Mouse (Mus musculus): ENCODE data around the gene Acadvl. TPM values are rescaled to one million over a fixed set of nuclear protein-coding genes. Genes with fewer than 3 reads are reported as not detected.

Acadvl gene
- polyA plus RNA-seq, 1 experiment from 2014 or later = 61.6 TPM

GRCm38 (mm10) chr11:69966860-69967517, 48.2 kb downstream of the Acadvl start:
- Histone ChIP-seq H3K4me2 (ENCODE audit: low read length) (peak overlapping the region; percentile 43), H3K4me3 (ENCODE audit: low read depth, low read length) (peak overlapping the region; percentile 23; the same call in 1 of the 2 replicates), H3K9me3 (replicated peaks; ENCODE audit: control insufficient read depth, low read length, poor library complexity, severe bottlenecking) (no peaks in the 10 kb centered on the region), H3K36me3 (ENCODE audit: control insufficient read depth, insufficient read depth, low read length) (peaks cover 14% of the 10 kb centered on the region), H3K27ac (ENCODE audit: low read length) (no peak overlapping the region), H3K27me3 (ENCODE audit: control insufficient read depth, insufficient read depth, low read depth, low read length) (peaks cover 51% of the 10 kb centered on the region), H3K4me1 (ENCODE audit: control insufficient read depth, insufficient read depth, low read length) (peaks cover 6% of the 10 kb centered on the region; the same call in 1 of the 2 replicates), H3K9ac (ENCODE audit: low read depth, low read length) (peak overlapping the region; percentile 36)
- 40% methylated on average over 17 of the region's 17 CpGs for WGBS
- no peak for ATAC-seq

GRCm38 (mm10) chr11:69966006-69966859, 49.0 kb downstream of the Acadvl start:
- 2% methylated on average over 56 of the region's 59 CpGs for WGBS
- Histone ChIP-seq H3K4me1 (ENCODE audit: control insufficient read depth, insufficient read depth, low read length) (peaks cover 6% of the 10 kb centered on the region; the same call in 1 of the 2 replicates), H3K4me3 (ENCODE audit: low read depth, low read length) (peak overlapping the region; percentile 23), H3K9me3 (replicated peaks; ENCODE audit: control insufficient read depth, low read length, poor library complexity, severe bottlenecking) (no peaks in the 10 kb centered on the region), H3K4me2 (ENCODE audit: low read length) (peak overlapping the region; percentile 43), H3K36me3 (ENCODE audit: control insufficient read depth, insufficient read depth, low read length) (peaks cover 13% of the 10 kb centered on the region), H3K9ac (ENCODE audit: low read depth, low read length) (peak overlapping the region; percentile 36), H3K27ac (ENCODE audit: low read length) (no peak overlapping the region), H3K27me3 (ENCODE audit: control insufficient read depth, insufficient read depth, low read depth, low read length) (peaks cover 57% of the 10 kb centered on the region)
- peak; percentile 32; the same call in 1 of the 2 replicates for ATAC-seq

GRCm38 (mm10) chr11:69965271-69966005, 49.8 kb downstream of the Acadvl start:
- no peak overlapping the region for H3K4me3 ChIP-seq (ENCODE audit: low read depth, low read length)
- H3K27ac ChIP-seq (ENCODE audit: low read length) = no peak overlapping the region
- peaks cover 6% of the 10 kb centered on the region; the same call in 1 of the 2 replicates for H3K4me1 ChIP-seq (ENCODE audit: control insufficient read depth, insufficient read depth, low read length)
- no peaks in the 10 kb centered on the region for H3K9me3 ChIP-seq (replicated peaks; ENCODE audit: control insufficient read depth, low read length, poor library complexity, severe bottlenecking)
- peaks cover 13% of the 10 kb centered on the region for H3K36me3 ChIP-seq (ENCODE audit: control insufficient read depth, insufficient read depth, low read length)
- 2% methylated on average over 48 of the region's 49 CpGs for WGBS
- H3K27me3 ChIP-seq (ENCODE audit: control insufficient read depth, insufficient read depth, low read depth, low read length) = peaks cover 60% of the 10 kb centered on the region
- H3K9ac ChIP-seq (ENCODE audit: low read depth, low read length) = peak overlapping the region; percentile 28; the same call in 1 of the 2 replicates
- ATAC-seq = no peak
- H3K4me2 ChIP-seq (ENCODE audit: low read length) = peak overlapping the region; percentile 15; the same call in 1 of the 2 replicates

- no peak within 1 kb of the TSS for H3K27ac ChIP-seq (ENCODE audit: low read length)
- H3K9ac ChIP-seq (ENCODE audit: low read depth, low read length) = no peak within 1 kb of the TSS
- no peaks in the 10 kb centered on the region for H3K9me3 ChIP-seq (replicated peaks; ENCODE audit: control insufficient read depth, low read length, poor library complexity, severe bottlenecking)
- ATAC-seq = no peak
- peaks cover 13% of the 10 kb centered on the region for H3K36me3 ChIP-seq (ENCODE audit: control insufficient read depth, insufficient read depth, low read length)
- H3K27me3 ChIP-seq (ENCODE audit: control insufficient read depth, insufficient read depth, low read depth, low read length) = peaks cover 60% of the 10 kb centered on the region
- 10% methylated on average over 24 of the region's 24 CpGs for WGBS
- H3K4me3 ChIP-seq (ENCODE audit: low read depth, low read length) = no peak within 1 kb of the TSS
- peak within 1 kb of the TSS; percentile 15; the same call in 1 of the 2 replicates for H3K4me2 ChIP-seq (ENCODE audit: low read length)
- peaks cover 6% of the 10 kb centered on the region; the same call in 1 of the 2 replicates for H3K4me1 ChIP-seq (ENCODE audit: control insufficient read depth, insufficient read depth, low read length)
Measured at GRCm38 (mm10) chr11:69964650-69965270, 50.5 kb downstream of the Acadvl start, which contains the start of gene Cldn7. TSS of gene Cldn7 (plus strand) at chr11:69964779.

GRCm38 (mm10) chr11:69961841-69962240, 53.4 kb downstream of the Acadvl start:
- no peak for ATAC-seq
- Histone ChIP-seq H3K4me1 (ENCODE audit: control insufficient read depth, insufficient read depth, low read length) (peaks cover 6% of the 10 kb centered on the region; the same call in 1 of the 2 replicates), H3K36me3 (ENCODE audit: control insufficient read depth, insufficient read depth, low read length) (no peaks in the 10 kb centered on the region), H3K9me3 (replicated peaks; ENCODE audit: control insufficient read depth, low read length, poor library complexity, severe bottlenecking) (no peaks in the 10 kb centered on the region), H3K9ac (ENCODE audit: low read depth, low read length) (no peak overlapping the region), H3K4me2 (ENCODE audit: low read length) (no peak overlapping the region), H3K27ac (ENCODE audit: low read length) (no peak overlapping the region), H3K4me3 (ENCODE audit: low read depth, low read length) (no peak overlapping the region), H3K27me3 (ENCODE audit: control insufficient read depth, insufficient read depth, low read depth, low read length) (peaks cover 50% of the 10 kb centered on the region)
- whole genome bisulfite sequencing = 44% methylated on average over 5 of the region's 5 CpGs

GRCm38 (mm10) chr11:69960616-69961015, 54.6 kb downstream of the Acadvl start:
- WGBS = 26% methylated on average over 5 of the region's 5 CpGs
- no peak overlapping the region for H3K4me3 ChIP-seq (ENCODE audit: low read depth, low read length)
- no peak overlapping the region for H3K27ac ChIP-seq (ENCODE audit: low read length)
- ATAC-seq = no peak
- no peak overlapping the region for H3K4me2 ChIP-seq (ENCODE audit: low read length)
- H3K4me1 ChIP-seq (ENCODE audit: control insufficient read depth, insufficient read depth, low read length) = peaks cover 2% of the 10 kb centered on the region; the same call in 1 of the 2 replicates
- H3K9ac ChIP-seq (ENCODE audit: low read depth, low read length) = no peak overlapping the region
- no peaks in the 10 kb centered on the region for H3K36me3 ChIP-seq (ENCODE audit: control insufficient read depth, insufficient read depth, low read length)
- H3K27me3 ChIP-seq (ENCODE audit: control insufficient read depth, insufficient read depth, low read depth, low read length) = peaks cover 39% of the 10 kb centered on the region
- H3K9me3 ChIP-seq (replicated peaks; ENCODE audit: control insufficient read depth, low read length, poor library complexity, severe bottlenecking) = no peaks in the 10 kb centered on the region

MicroRNA genes within 50 kb of the gene (microRNA counts, 519-probe panel; counts per million panel counts)
- microRNA mmu-miR-324-3p (386 counts per million, percentile 18 among the panel's probes with 10 or more counts), microRNA mmu-miR-324-5p (2,211 counts per million, percentile 63 among the panel's probes with 10 or more counts)

Small RNA genes lying within 50 kb of the gene (microRNA-seq; reads per million reads assigned to microRNA genes)
- gene Gm44349 = not detected
- gene Mir324 = 4,028 reads per million, percentile 89 among the genes with 10 or more reads in this experiment

Other genes starting within 250 kb of the Acadvl start
- gene Zbtb4, start 249.5 kb downstream of the Acadvl start, polyA plus RNA-seq (2015; fragmentation: Nextera tagmentation; extraction: Ambion mirVana) = 4.2 and 5.2 TPM in 2 replicates
- 1.4 and 1.6 TPM in 2 replicates for gene Chrnb1, start 219.5 kb downstream of the Acadvl start, polyA plus RNA-seq (2015; fragmentation: Nextera tagmentation; extraction: Ambion mirVana)
- 4.1 and 4.5 TPM in 2 replicates for gene Fgf11, start 213.6 kb downstream of the Acadvl start, polyA plus RNA-seq (2015; fragmentation: Nextera tagmentation; extraction: Ambion mirVana)
- gene Tmem102, start 209.8 kb downstream of the Acadvl start, polyA plus RNA-seq (2015; fragmentation: Nextera tagmentation; extraction: Ambion mirVana) = 0.54 and 0.56 TPM in 2 replicates
- not detected in 2 replicates for gene Gm39566, start 200.1 kb downstream of the Acadvl start, polyA plus RNA-seq (2015; fragmentation: Nextera tagmentation; extraction: Ambion mirVana)
- not detected in 2 replicates for gene Spem2, start 196.9 kb downstream of the Acadvl start, polyA plus RNA-seq (2015; fragmentation: Nextera tagmentation; extraction: Ambion mirVana)
- gene Spem1, start 193.2 kb downstream of the Acadvl start, polyA plus RNA-seq (2015; fragmentation: Nextera tagmentation; extraction: Ambion mirVana) = 0.24 and 0.68 TPM in 2 replicates
- 20.6 and 21.5 TPM in 2 replicates for gene Nlgn2, start 177.6 kb downstream of the Acadvl start, polyA plus RNA-seq (2015; fragmentation: Nextera tagmentation; extraction: Ambion mirVana)
- gene Tmem256, start 176.9 kb downstream of the Acadvl start, polyA plus RNA-seq (2015; fragmentation: Nextera tagmentation; extraction: Ambion mirVana) = 271 and 312 TPM in 2 replicates
- gene Plscr3, start 169.0 kb downstream of the Acadvl start, polyA plus RNA-seq (2015; fragmentation: Nextera tagmentation; extraction: Ambion mirVana) = 46.3 and 48.1 TPM in 2 replicates
- 0.11 and 0.35 TPM in 2 replicates for gene Tnk1, start 156.7 kb downstream of the Acadvl start, polyA plus RNA-seq (2015; fragmentation: Nextera tagmentation; extraction: Ambion mirVana)
- gene Tmem95, start 137.4 kb downstream of the Acadvl start, polyA plus RNA-seq (2015; fragmentation: Nextera tagmentation; extraction: Ambion mirVana) = not detected in 2 replicates
- gene Kctd11, start 134.0 kb downstream of the Acadvl start, polyA plus RNA-seq (2015; fragmentation: Nextera tagmentation; extraction: Ambion mirVana) = 1.3 and 1.9 TPM in 2 replicates
- gene Acap1, start 119.9 kb downstream of the Acadvl start, polyA plus RNA-seq (2015; fragmentation: Nextera tagmentation; extraction: Ambion mirVana) = 0.26 and 0.42 TPM in 2 replicates
- gene 2810408A11Rik, start 114.4 kb downstream of the Acadvl start, polyA plus RNA-seq (2015; fragmentation: Nextera tagmentation; extraction: Ambion mirVana) = 6.6 and 7.4 TPM in 2 replicates
- gene Neurl4, start 114.3 kb downstream of the Acadvl start, polyA plus RNA-seq (2015; fragmentation: Nextera tagmentation; extraction: Ambion mirVana) = 18.7 and 24.1 TPM in 2 replicates
- gene Gps2, start 101.5 kb downstream of the Acadvl start, polyA plus RNA-seq (2015; fragmentation: Nextera tagmentation; extraction: Ambion mirVana) = 70.3 TPM in 2 replicates
- gene Eif5a, start 93.5 kb downstream of the Acadvl start, polyA plus RNA-seq (2015; fragmentation: Nextera tagmentation; extraction: Ambion mirVana) = 1,061 and 1,062 TPM in 2 replicates
- 5.1 and 7.2 TPM in 2 replicates for gene Ybx2, start 79.6 kb downstream of the Acadvl start, polyA plus RNA-seq (2015; fragmentation: Nextera tagmentation; extraction: Ambion mirVana)
- gene Slc2a4, start 67.2 kb downstream of the Acadvl start, polyA plus RNA-seq (2015; fragmentation: Nextera tagmentation; extraction: Ambion mirVana) = 3.1 and 3.2 TPM in 2 replicates
- 0.40 and 0.70 TPM in 2 replicates for gene Cldn7, start 50.6 kb downstream of the Acadvl start, polyA plus RNA-seq (2015; fragmentation: Nextera tagmentation; extraction: Ambion mirVana)
- 23.0 and 24.4 TPM in 2 replicates for gene Ctdnep1, start 34.3 kb downstream of the Acadvl start, polyA plus RNA-seq (2015; fragmentation: Nextera tagmentation; extraction: Ambion mirVana)
- gene Elp5, start 32.9 kb downstream of the Acadvl start, polyA plus RNA-seq (2015; fragmentation: Nextera tagmentation; extraction: Ambion mirVana) = 162 and 173 TPM in 2 replicates
- gene Gabarap, start 24.3 kb downstream of the Acadvl start, polyA plus RNA-seq (2015; fragmentation: Nextera tagmentation; extraction: Ambion mirVana) = 527 and 528 TPM in 2 replicates
- gene Phf23, start 19.6 kb downstream of the Acadvl start, polyA plus RNA-seq (2015; fragmentation: Nextera tagmentation; extraction: Ambion mirVana) = 51.2 and 58.6 TPM in 2 replicates
- 21.9 and 26.1 TPM in 2 replicates for gene Dvl2, start 14.8 kb downstream of the Acadvl start, polyA plus RNA-seq (2015; fragmentation: Nextera tagmentation; extraction: Ambion mirVana)
- 23.4 and 30.0 TPM in 2 replicates for gene Dlg4, start 1.5 kb upstream of the Acadvl start, polyA plus RNA-seq (2015; fragmentation: Nextera tagmentation; extraction: Ambion mirVana)
- 2.3 and 3.0 TPM in 2 replicates for gene Asgr1, start 38.7 kb upstream of the Acadvl start, polyA plus RNA-seq (2015; fragmentation: Nextera tagmentation; extraction: Ambion mirVana)
- not detected in 2 replicates for gene Asgr2, start 77.2 kb upstream of the Acadvl start, polyA plus RNA-seq (2015; fragmentation: Nextera tagmentation; extraction: Ambion mirVana)
- gene Mgl2, start 114.9 kb upstream of the Acadvl start, polyA plus RNA-seq (2015; fragmentation: Nextera tagmentation; extraction: Ambion mirVana) = 1.1 and 1.2 TPM in 2 replicates
- gene Clec10a, start 140.8 kb upstream of the Acadvl start, polyA plus RNA-seq (2015; fragmentation: Nextera tagmentation; extraction: Ambion mirVana) = 0.48 and 1.1 TPM in 2 replicates
- gene Slc16a11, start 197.3 kb upstream of the Acadvl start, polyA plus RNA-seq (2015; fragmentation: Nextera tagmentation; extraction: Ambion mirVana) = 6.9 and 7.8 TPM in 2 replicates
- gene Slc16a13, start 205.7 kb upstream of the Acadvl start, polyA plus RNA-seq (2015; fragmentation: Nextera tagmentation; extraction: Ambion mirVana) = 12.7 and 13.6 TPM in 2 replicates
- 5.1 and 5.3 TPM in 2 replicates for gene Bcl6b, start 214.4 kb upstream of the Acadvl start, polyA plus RNA-seq (2015; fragmentation: Nextera tagmentation; extraction: Ambion mirVana)
- 165 and 167 TPM in 2 replicates for gene 0610010K14Rik, start 222.5 kb upstream of the Acadvl start, polyA plus RNA-seq (2015; fragmentation: Nextera tagmentation; extraction: Ambion mirVana)
- 12.0 and 12.7 TPM in 2 replicates for gene Gm21988, start 224.4 kb upstream of the Acadvl start, polyA plus RNA-seq (2015; fragmentation: Nextera tagmentation; extraction: Ambion mirVana)
- gene Rnasek, start 224.4 kb upstream of the Acadvl start, polyA plus RNA-seq (2015; fragmentation: Nextera tagmentation; extraction: Ambion mirVana) = 368 and 379 TPM in 2 replicates
- 0.34 and 0.49 TPM in 2 replicates for gene Alox12, start 239.9 kb upstream of the Acadvl start, polyA plus RNA-seq (2015; fragmentation: Nextera tagmentation; extraction: Ambion mirVana)

All from midbrain, embryonic 16.5 days (tissue).